Mouse (Mus musculus): ENCODE measurements around the gene Lpar1. TPM values are rescaled to one million over a fixed set of nuclear protein-coding genes. Genes with fewer than 3 reads are reported as not detected.

Gene Lpar1
- total and polyA plus RNA-seq, 3 experiments, result not detected

DNA sequence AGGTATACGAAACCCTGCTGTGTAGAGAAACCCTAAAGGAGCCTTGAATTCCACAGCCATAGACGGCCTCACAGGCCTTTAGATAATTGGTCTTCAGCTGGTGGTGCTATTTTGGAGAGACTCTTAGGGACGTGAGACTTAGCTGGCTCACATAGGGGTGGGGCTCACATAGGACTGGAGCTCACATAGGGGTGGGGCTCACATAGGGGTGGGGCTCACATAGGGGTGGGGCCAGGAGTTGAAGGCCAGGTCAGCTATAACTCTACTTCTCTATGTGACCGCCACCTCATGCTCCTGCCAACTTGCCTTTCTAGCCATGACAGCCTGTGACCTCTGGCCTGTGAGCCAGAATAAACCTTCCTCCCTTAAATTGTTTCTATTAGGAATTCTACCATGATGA lies 63.3 kb downstream of the Lpar1 start:
- TF ChIP-seq POLR2A (IDR thresholded peaks at IDR 0.05; ENCODE audit: control insufficient read depth in 1 of 2, insufficient read depth in 1 of 2, low read depth in 1 of 2, low read length in 2 of 2, poor library complexity in 1 of 2) (no peak), GATA1 (IDR thresholded peaks at IDR 0.05; ENCODE audit: low read depth, low read length) (no peak), KAT2A (conservative IDR thresholded peaks at IDR 0.05; ENCODE audit: low read depth, low read length) (no peak), GABPA (IDR thresholded peaks at IDR 0.05; ENCODE audit: low read depth, low read length) (no peak), TAL1 (IDR thresholded peaks at IDR 0.05; ENCODE audit: low read length) (no peak)
- H3K27ac ChIP-seq (ENCODE audit: control insufficient read depth, low read depth, low read length), result no peak overlapping the region
- no peak for DNase-seq (ENCODE audit: low read depth, low spot score)

DNA sequence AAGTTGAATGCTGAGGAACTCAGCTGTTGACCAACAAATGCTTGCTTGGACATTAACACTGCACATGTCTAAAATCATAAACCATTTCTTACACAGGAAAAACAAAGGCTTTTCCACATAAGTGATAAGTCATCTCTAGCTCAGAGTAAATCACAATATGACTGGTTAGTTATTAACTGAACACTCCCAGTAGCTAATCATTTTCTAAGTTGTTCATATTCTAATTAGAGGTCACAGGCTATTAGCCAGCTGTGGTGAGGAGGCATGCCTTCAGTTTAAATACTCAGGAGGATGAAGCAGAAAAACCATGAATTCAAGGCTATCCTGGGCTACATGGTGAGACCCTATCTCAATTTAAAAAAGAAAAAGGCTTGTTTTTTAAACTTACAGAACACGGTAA lies 75.1 kb downstream of the Lpar1 start:
- no peaks in the 10 kb centered on the region for H3K27me3 ChIP-seq (ENCODE audit: control insufficient read depth in 1 of 2, insufficient read depth in 2 of 2, low read length in 2 of 2)
- H3K4me3 ChIP-seq (ENCODE audit: control insufficient read depth in 1 of 2, insufficient read depth in 1 of 2, low read depth in 2 of 2, low read length in 2 of 2), result no peak overlapping the region
- DNase-seq (ENCODE audit: low read depth, low spot score), result no peak
- H3K36me3 ChIP-seq (ENCODE audit: control insufficient read depth in 1 of 2, insufficient read depth in 2 of 2, low read length in 2 of 2), result no peaks in the 10 kb centered on the region
- H3K4me1 ChIP-seq (ENCODE audit: control insufficient read depth in 1 of 2, insufficient read depth in 2 of 2, low read length in 2 of 2), result no peaks in the 10 kb centered on the region
- no peaks in the 10 kb centered on the region for H3K9me3 ChIP-seq (replicated peaks; ENCODE audit: insufficient read depth, low read length)
- no peak overlapping the region for H3K9ac ChIP-seq (ENCODE audit: control insufficient read depth, low read depth, low read length, poor library complexity, severe bottlenecking)
- no peaks in the 10 kb centered on the region for H3K79me2 ChIP-seq (ENCODE audit: control insufficient read depth, insufficient read depth, low read length, poor library complexity)
- TF ChIP-seq SIN3A (IDR thresholded peaks at IDR 0.05; ENCODE audit: low read length), result no peak
- no peak for TF ChIP-seq GATA1 (IDR thresholded peaks at IDR 0.05; ENCODE audit: low read depth, low read length)
- TF ChIP-seq KAT2A (conservative IDR thresholded peaks at IDR 0.05; ENCODE audit: low read depth, low read length), result no peak
- no peak for TF ChIP-seq MAFK (IDR thresholded peaks at IDR 0.05; ENCODE audit: borderline replicate concordance, low read depth, low read length)
- no peak for TF ChIP-seq MAX (IDR thresholded peaks at IDR 0.05; ENCODE audit: low read length)
- no peak for TF ChIP-seq ZKSCAN1 (IDR thresholded peaks at IDR 0.05; ENCODE audit: low read depth, low read length)
- TF ChIP-seq ZC3H11A (IDR thresholded peaks at IDR 0.05; ENCODE audit: low read depth, low read length), result no peak
- TF ChIP-seq USF1 (IDR thresholded peaks at IDR 0.05; ENCODE audit: low read depth, low read length), result no peak
- TF ChIP-seq TBP (IDR thresholded peaks at IDR 0.05; ENCODE audit: low read depth, low read length), result no peak
- no peak for TF ChIP-seq CTCF (IDR thresholded peaks at IDR 0.05 in 2 of 3, conservative IDR thresholded peaks at IDR 0.05 in 1 of 3; ENCODE audit: control insufficient read depth in 1 of 3, insufficient read depth in 1 of 3, low read depth in 2 of 3, low read length in 3 of 3, poor library complexity in 1 of 3, severe bottlenecking in 1 of 3)
- TF ChIP-seq POLR2AphosphoS5 (IDR thresholded peaks at IDR 0.05; ENCODE audit: borderline replicate concordance, low read depth, low read length), result no peak
- no peak for TF ChIP-seq UBTF (IDR thresholded peaks at IDR 0.05; ENCODE audit: borderline replicate concordance, insufficient read depth, low read depth, low read length)
- no peak for TF ChIP-seq HCFC1 (IDR thresholded peaks at IDR 0.05; ENCODE audit: low read depth, low read length)
- no peak for TF ChIP-seq JUND (IDR thresholded peaks at IDR 0.05; ENCODE audit: low read depth, low read length)
- TF ChIP-seq GABPA (IDR thresholded peaks at IDR 0.05; ENCODE audit: low read depth, low read length), result no peak
- TF ChIP-seq E2F4 (IDR thresholded peaks at IDR 0.05; ENCODE audit: borderline replicate concordance, low read depth, low read length), result no peak
- no peak for TF ChIP-seq MAZ (IDR thresholded peaks at IDR 0.05; ENCODE audit: low read depth, low read length)
- TF ChIP-seq RAD21 (IDR thresholded peaks at IDR 0.05; ENCODE audit: low read depth, low read length), result no peak
- no peak overlapping the region for H3K27ac ChIP-seq (ENCODE audit: control insufficient read depth, low read depth, low read length)

More for the DNA sequence above, 63.3 kb downstream of the Lpar1 start:
- no peaks in the 10 kb centered on the region for H3K79me2 ChIP-seq (ENCODE audit: control insufficient read depth, insufficient read depth, low read length, poor library complexity)
- no peaks in the 10 kb centered on the region for H3K4me1 ChIP-seq (ENCODE audit: control insufficient read depth in 1 of 2, insufficient read depth in 2 of 2, low read length in 2 of 2)
- no peaks in the 10 kb centered on the region for H3K9me3 ChIP-seq (replicated peaks; ENCODE audit: insufficient read depth, low read length)
- H3K27me3 ChIP-seq (ENCODE audit: control insufficient read depth in 1 of 2, insufficient read depth in 2 of 2, low read length in 2 of 2), result no peaks in the 10 kb centered on the region
- H3K4me3 ChIP-seq (ENCODE audit: control insufficient read depth in 1 of 2, insufficient read depth in 1 of 2, low read depth in 2 of 2, low read length in 2 of 2), result no peak overlapping the region
- H3K9ac ChIP-seq (ENCODE audit: control insufficient read depth, low read depth, low read length, poor library complexity, severe bottlenecking), result no peak overlapping the region
- no peaks in the 10 kb centered on the region for H3K36me3 ChIP-seq (ENCODE audit: control insufficient read depth in 1 of 2, insufficient read depth in 2 of 2, low read length in 2 of 2)
